Mouse (Mus musculus) spleen, adult 2 months (tissue): ENCODE data around the gene Gm7697.
"Not testable (repeated sequence)": the region's sequence is repeated elsewhere in the genome, so short reads cannot be mapped to it uniquely, and the experiment has no call there.

Source experiments
- CTCF ChIP-seq: fragments of 200-500 bp; IDR thresholded peaks from 2 replicates; pipeline ENCODE4 v1.5.1; 2011; ENCODE audit warnings: mild to moderate bottlenecking, inconsistent platforms; ENCODE audit not compliant: insufficient read depth, insufficient read length, insufficient replicate concordance; ENCODE audit errors: extremely low read depth
- POLR2A ChIP-seq: fragments of 200-500 bp; IDR thresholded peaks from 2 replicates; pipeline ENCODE4 v1.6.1; 2011; ENCODE audit warnings: low read depth, low read length, inconsistent platforms

DNA sequence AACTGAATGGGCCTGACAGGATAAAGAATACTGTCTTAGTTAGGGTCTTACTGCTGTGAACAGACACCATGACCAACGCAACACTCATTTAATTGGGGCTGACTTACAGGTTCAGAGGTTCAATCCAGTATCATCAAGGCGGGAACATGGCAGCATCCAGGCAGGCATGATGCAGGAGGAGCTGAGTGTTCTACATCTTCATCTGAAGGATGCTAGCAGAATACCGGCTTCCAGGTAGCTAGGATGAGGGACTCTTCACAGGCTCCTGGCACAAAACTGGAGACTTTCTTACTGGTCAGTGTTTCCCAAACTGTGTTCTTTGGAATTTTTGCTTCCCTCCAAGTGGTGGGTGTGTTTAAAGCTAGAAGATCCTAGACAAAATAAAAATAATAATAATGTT, 25.3 kb upstream of the Gm7697 start:
- not testable (repeated sequence) for TF ChIP-seq POLR2A, CTCF
